Mouse (Mus musculus) embryo, embryonic 11 days (tissue): ENCODE results near the gene Zfp316.
A peak's percentile ranks its signal among the peaks of the same experiment; 100 is the strongest.

Experiments
- DNase-seq: peaks from one replicate; pipeline ENCODE4 v3.0.0-alpha.2; 2015

Zfp316 gene

GRCm38 (mm10) chr5:143279247-143279646 is 9.4 kb upstream of the Zfp316 start:
- DNase-seq: no peak

- DNase-seq: no peak
Measured at GRCm38 (mm10) chr5:143275761-143276160, 5.9 kb upstream of the Zfp316 start.

- DNase-seq: no peak
Measured at GRCm38 (mm10) chr5:143272540-143273330, 2.9 kb upstream of the Zfp316 start.

GRCm38 (mm10) chr5:143272108-143272507 is 2.3 kb upstream of the Zfp316 start:
- DNase-seq: no peak

GRCm38 (mm10) chr5:143271642-143272041 is 1.8 kb upstream of the Zfp316 start:
- no peak for DNase-seq

- no peak for DNase-seq
Measured at GRCm38 (mm10) chr5:143270151-143270519, 313 bp upstream of the Zfp316 start.

- no peak for DNase-seq
Measured at GRCm38 (mm10) chr5:143268985-143269362, 848 bp downstream of the Zfp316 start.

GRCm38 (mm10) chr5:143266794-143267193 is 3.0 kb downstream of the Zfp316 start:
- no peak for DNase-seq

GRCm38 (mm10) chr5:143265409-143265808 is 4.4 kb downstream of the Zfp316 start:
- no peak for DNase-seq

- no peak for DNase-seq
Measured at GRCm38 (mm10) chr5:143264689-143265088, 5.1 kb downstream of the Zfp316 start.

GRCm38 (mm10) chr5:143261636-143262035 is 8.2 kb downstream of the Zfp316 start:
- DNase-seq: no peak

GRCm38 (mm10) chr5:143255802-143256201 is 14.0 kb downstream of the Zfp316 start:
- DNase-seq: no peak

GRCm38 (mm10) chr5:143255131-143255519 is 14.7 kb downstream of the Zfp316 start:
- peak; percentile 32 for DNase-seq

GRCm38 (mm10) chr5:143254487-143255130 is 15.2 kb downstream of the Zfp316 start:
- peak; percentile 39 for DNase-seq

GRCm38 (mm10) chr5:143253881-143254486 is 15.8 kb downstream of the Zfp316 start:
- no peak for DNase-seq

GRCm38 (mm10) chr5:143253186-143253880 is 16.5 kb downstream of the Zfp316 start:
- DNase-seq: peak; percentile 53

GRCm38 (mm10) chr5:143252791-143253185 is 17.0 kb downstream of the Zfp316 start:
- no peak for DNase-seq

GRCm38 (mm10) chr5:143252039-143252438 is 17.8 kb downstream of the Zfp316 start:
- DNase-seq: no peak

GRCm38 (mm10) chr5:143244926-143245325 is 24.9 kb downstream of the Zfp316 start:
- DNase-seq: no peak

- no peak for DNase-seq
Measured at GRCm38 (mm10) chr5:143236036-143236435, 33.8 kb downstream of the Zfp316 start.

- DNase-seq: peak; percentile 99
Measured at GRCm38 (mm10) chr5:143235028-143235693, 34.7 kb downstream of the Zfp316 start, which contains the start of gene Zfp12. Zfp12 (plus strand) TSS chr5:143235163.

- no peak for DNase-seq
Measured at GRCm38 (mm10) chr5:143226790-143227189, 43.0 kb downstream of the Zfp316 start, which contains the start of gene Spdye4a. Spdye4a (minus strand) TSS chr5:143226890.

- DNase-seq: no peak
Measured at GRCm38 (mm10) chr5:143222287-143222686, 47.5 kb downstream of the Zfp316 start.
